Mouse (Mus musculus): ENCODE results near the gene Gm6164. TPM values are rescaled to one million over a fixed set of nuclear protein-coding genes. Genes with fewer than 3 reads are reported as not detected.
"Not testable (repeated sequence)": the region's sequence is repeated elsewhere in the genome, so short reads cannot be mapped to it uniquely, and the experiment has no call there.

Gm6164 gene
- not detected for total RNA-seq (2021)
- long read RNA-seq, experiment 1 = 0 reads
- long read RNA-seq, experiment 2 = 0 reads

- intact Hi-C loops (cut with DNase I); H3K27ac ChIP-seq; DNase-seq; H3K4me3 ChIP-seq: not testable (repeated sequence)
Observed at GRCm38 (mm10) chr7:20205507-20205906, at the start of gene Gm6164. Gene Gm6164, minus strand, starts transcription at chr7:20205607.

DNA sequence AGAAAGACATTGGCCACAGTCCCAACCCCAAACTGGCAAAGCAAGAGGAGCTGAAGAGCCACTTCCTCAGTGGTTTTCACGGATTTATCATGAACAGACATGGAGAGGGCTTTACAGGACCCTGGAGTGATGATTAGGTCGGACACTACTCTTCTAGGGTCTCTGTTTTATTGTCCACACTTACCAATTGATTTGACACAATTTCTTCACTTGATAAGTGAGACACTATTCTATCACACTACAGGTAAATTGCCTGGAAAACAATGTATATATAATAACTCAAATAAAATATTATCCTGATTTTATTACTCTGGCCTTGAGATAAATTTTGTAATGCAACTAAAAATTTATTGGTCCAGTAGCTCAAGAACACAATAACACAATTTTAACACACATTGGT, 28.3 kb upstream of the Gm6164 start, which contains the start of gene Gm4498:
TSS of gene Gm4498 (minus strand) at position 101 of the 400 bp plus-strand sequence.
- DNase-seq; H3K4me3 ChIP-seq; H3K27ac ChIP-seq; intact Hi-C loops (cut with DNase I): not testable (repeated sequence)

- H3K27ac ChIP-seq; DNase-seq; H3K4me3 ChIP-seq; intact Hi-C loops (cut with DNase I): not testable (repeated sequence)
Observed at GRCm38 (mm10) chr7:20193410-20193809, 12.0 kb downstream of the Gm6164 start, which contains the start of gene Vmn1r95. Gene Vmn1r95, plus strand, starts transcription at chr7:20193710.

DNA sequence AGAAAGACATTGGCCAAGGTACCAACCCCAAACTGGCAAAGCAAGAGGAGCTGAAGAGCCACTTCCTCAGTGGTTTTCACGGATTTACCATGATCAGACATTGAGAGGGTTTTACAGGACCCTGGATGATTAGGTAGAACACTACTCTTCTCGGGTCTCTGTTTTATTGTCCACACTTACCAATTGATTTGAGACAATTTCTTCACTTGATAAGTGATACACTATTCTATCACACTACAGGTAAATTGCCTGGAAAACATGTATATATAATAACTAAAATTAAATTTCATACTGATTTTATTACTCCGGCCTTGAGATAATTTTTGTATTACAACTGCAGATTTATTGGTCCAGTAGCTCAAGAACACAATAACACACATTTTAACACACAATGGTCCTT, 37.1 kb downstream of the Gm6164 start, which contains the start of gene Vmn1r94:
TSS of gene Vmn1r94 (minus strand) at position 101 of the 400 bp plus-strand sequence.
- H3K27ac ChIP-seq; intact Hi-C loops (cut with DNase I); DNase-seq; H3K4me3 ChIP-seq: not testable (repeated sequence)

Other genes starting within 250 kb of the Gm6164 start
- gene Ceacam20, start 240.2 kb downstream of the Gm6164 start, total RNA-seq (2021) = not detected
- gene Nlrp9b, start 214.1 kb downstream of the Gm6164 start, total RNA-seq (2021) = not detected
- gene Vmn1r91, start 105.9 kb downstream of the Gm6164 start, total RNA-seq (2021) = not detected
- gene Gm16442, start 83.0 kb downstream of the Gm6164 start, total RNA-seq (2021) = not detected
- not detected for gene Vmn1r93, start 66.5 kb downstream of the Gm6164 start, total RNA-seq (2021)
- not detected for gene Vmn1r94, start 37.2 kb downstream of the Gm6164 start, total RNA-seq (2021)
- gene Vmn1r95, start 11.9 kb downstream of the Gm6164 start, total RNA-seq (2021) = not detected
- not detected for gene Gm4498, start 28.2 kb upstream of the Gm6164 start, total RNA-seq (2021)
- gene Gm5890, start 57.2 kb upstream of the Gm6164 start, total RNA-seq (2021) = not detected
- gene Gm4133, start 128.5 kb upstream of the Gm6164 start, total RNA-seq (2021) = not detected
- gene Gm5728, start 169.8 kb upstream of the Gm6164 start, total RNA-seq (2021) = not detected
- not detected for gene Vmn1r100, start 212.3 kb upstream of the Gm6164 start, total RNA-seq (2021)
- gene Vmn1r101, start 237.0 kb upstream of the Gm6164 start, total RNA-seq (2021) = not detected

Measured in gastrocnemius, adult 2 months (tissue).